Mouse (Mus musculus) bone marrow macrophage, adult 2 months (primary cell): ENCODE results near the gene Pms2. TPM values are rescaled to one million over a fixed set of nuclear protein-coding genes. Genes with fewer than 3 reads are reported as not detected.

Source experiments
- H3K27ac ChIP-seq: 2 replicates; pipeline ENCODE4 v1.5.1; 2012; ENCODE audit warnings: low read depth, low read length; ENCODE audit not compliant: insufficient read depth
- H3K4me1 ChIP-seq: 2 replicates; pipeline ENCODE4 v1.6.1; 2012; ENCODE audit warnings: low read length; ENCODE audit not compliant: control insufficient read depth, insufficient read depth
- H3K4me3 ChIP-seq: 2 replicates; pipeline ENCODE4 v1.5.1; 2012; ENCODE audit warnings: mild to moderate bottlenecking, low read length, moderate library complexity; ENCODE audit not compliant: insufficient read depth
- CTCF ChIP-seq: IDR thresholded peaks from 2 replicates; pipeline ENCODE4 v1.5.1; 2012; ENCODE audit warnings: low read depth, mild to moderate bottlenecking, low read length, moderate library complexity
- POLR2A ChIP-seq: IDR thresholded peaks from 2 replicates; pipeline ENCODE4 v1.6.1; 2012; ENCODE audit warnings: mild to moderate bottlenecking, low read depth, low read length, borderline replicate concordance
- polyA plus RNA-seq: library from polyadenylated mRNA; stranded (reverse); fragments of >200 nt; gene quantifications from 2 replicates; pipeline ENCODE4 v1.2.4, GENCODE M21; 2012; ENCODE audit not compliant: missing spikeins, insufficient read depth, insufficient read length

The Pms2 gene
- polyA plus RNA-seq, 1 experiment: 7.9 TPM

GRCm38 (mm10) chr5:143932831-143933230 lies 23.1 kb downstream of the Pms2 start, which contains the start of gene Rsph10b:
Rsph10b (plus strand) TSS chr5:143933035.
- Histone ChIP-seq H3K27ac (no peak within 1 kb of the TSS), H3K4me1 (no peaks in the 10 kb centered on the region), H3K4me3 (no peak within 1 kb of the TSS)
- TF ChIP-seq POLR2A (no peak), CTCF (no peak)

GRCm38 (mm10) chr5:143933414-143933813 lies 23.6 kb downstream of the Pms2 start:
- no peaks in the 10 kb centered on the region for H3K4me1 ChIP-seq
- H3K4me3 ChIP-seq: no peak overlapping the region
- TF ChIP-seq CTCF (no peak), POLR2A (no peak)

GRCm38 (mm10) chr5:143933875-143934274 lies 24.1 kb downstream of the Pms2 start:
- H3K4me1 ChIP-seq: no peaks in the 10 kb centered on the region
- TF ChIP-seq CTCF (no peak), POLR2A (no peak)
- H3K4me3 ChIP-seq: no peak overlapping the region
- no peak overlapping the region for H3K27ac ChIP-seq

More at GRCm38 (mm10) chr5:143933414-143933813, 23.6 kb downstream of the Pms2 start:
- H3K27ac ChIP-seq: no peak overlapping the region

DNA sequence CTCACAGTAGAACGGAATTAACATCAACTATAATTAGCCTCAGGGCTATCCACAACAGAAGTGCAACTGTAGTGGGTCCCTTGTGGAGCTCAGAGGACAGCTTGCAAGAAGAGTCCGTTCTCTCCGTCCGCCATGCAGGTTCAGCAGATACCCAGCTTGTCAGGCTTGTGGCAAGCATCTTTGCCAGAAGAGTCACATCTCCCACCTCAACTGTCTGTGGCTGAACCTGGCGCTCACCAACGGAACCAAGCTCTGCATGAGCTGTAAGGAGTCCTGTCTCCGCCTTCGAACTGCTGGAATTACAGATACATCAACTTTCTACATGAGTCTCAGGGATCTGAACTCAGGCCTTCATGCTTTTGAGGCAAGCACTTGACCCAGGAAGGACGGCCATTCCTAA lies 26.4 kb downstream of the Pms2 start:
- TF ChIP-seq CTCF: no peak
- TF ChIP-seq POLR2A: no peak
- Histone ChIP-seq H3K4me1 (no peaks in the 10 kb centered on the region), H3K4me3 (no peak overlapping the region), H3K27ac (no peak overlapping the region)

DNA sequence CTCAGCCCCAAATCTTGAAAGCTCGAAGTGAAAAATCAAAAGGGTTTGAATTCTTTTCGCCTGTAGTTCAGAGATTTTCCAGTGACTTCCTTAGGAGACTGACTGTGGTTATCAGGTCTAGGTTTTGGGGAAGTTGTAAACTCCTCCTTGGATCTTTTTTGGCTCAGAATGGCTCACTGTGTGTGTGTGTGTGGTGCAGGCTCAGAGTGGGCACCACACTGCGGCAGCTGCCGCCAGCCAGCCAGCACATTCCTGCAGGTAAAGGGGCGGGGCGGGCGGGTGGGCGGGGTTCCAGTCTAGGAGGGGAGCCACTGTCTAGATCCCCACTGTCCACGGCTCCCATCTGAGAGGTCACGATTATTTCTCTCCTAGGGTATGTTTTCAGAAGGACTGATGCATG lies 31.8 kb downstream of the Pms2 start:
- H3K4me1 ChIP-seq: no peaks in the 10 kb centered on the region

DNA sequence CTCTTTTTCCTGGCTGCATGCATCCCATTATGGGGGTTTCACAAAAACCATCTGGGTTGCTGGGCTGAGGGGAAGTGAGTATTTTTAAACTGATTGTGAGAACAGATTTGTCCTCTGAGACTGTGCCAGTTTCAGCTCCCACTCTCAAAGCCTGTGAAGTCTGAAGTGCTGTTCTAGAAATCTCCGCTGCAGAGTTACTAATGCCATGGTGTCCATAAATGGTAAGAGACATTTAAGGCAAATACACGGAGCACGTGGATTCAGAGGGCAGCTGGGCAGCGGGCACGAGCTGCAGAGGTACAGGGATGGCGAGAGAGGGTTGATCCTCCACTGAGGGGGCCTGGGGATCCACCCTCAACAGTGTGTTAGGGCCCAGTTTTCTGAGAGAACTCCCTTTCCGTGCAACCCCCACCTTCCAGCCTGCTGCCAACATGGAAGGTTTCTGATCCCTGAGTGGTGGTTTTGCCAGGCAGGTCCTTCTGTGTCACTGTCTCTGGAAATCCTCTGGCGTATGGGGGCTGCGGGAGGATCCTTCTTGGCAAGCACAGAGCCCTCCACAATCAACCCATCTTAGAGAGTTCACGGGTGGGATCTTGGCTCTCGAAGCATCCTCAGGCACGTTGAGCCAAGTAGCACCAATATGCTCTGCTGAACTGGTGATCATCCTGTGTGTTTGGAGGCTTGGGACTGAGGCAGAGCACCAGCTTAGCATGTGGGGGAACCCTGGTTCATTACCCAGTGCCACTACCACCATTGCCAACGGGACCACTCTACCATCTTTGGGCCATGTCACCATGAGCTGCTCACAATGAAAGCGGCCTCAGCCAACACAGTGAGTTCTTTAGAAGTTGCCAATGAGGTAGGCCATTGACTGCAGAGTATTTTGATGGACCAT lies 33.7 kb downstream of the Pms2 start:
- Histone ChIP-seq H3K27ac (no peak overlapping the region), H3K4me1 (no peaks in the 10 kb centered on the region), H3K4me3 (no peak overlapping the region)
- TF ChIP-seq CTCF: no peak
- TF ChIP-seq POLR2A: no peak

More for the DNA sequence above, 31.8 kb downstream of the Pms2 start:
- no peak overlapping the region for H3K4me3 ChIP-seq
- H3K27ac ChIP-seq: no peak overlapping the region
- TF ChIP-seq POLR2A: no peak
- no peak for TF ChIP-seq CTCF

- Histone ChIP-seq H3K4me1 (no peaks in the 10 kb centered on the region), H3K27ac (no peak overlapping the region), H3K4me3 (no peak overlapping the region)
- no peak for TF ChIP-seq CTCF
- no peak for TF ChIP-seq POLR2A
Observed at GRCm38 (mm10) chr5:143948361-143948760, 38.6 kb downstream of the Pms2 start.

DNA sequence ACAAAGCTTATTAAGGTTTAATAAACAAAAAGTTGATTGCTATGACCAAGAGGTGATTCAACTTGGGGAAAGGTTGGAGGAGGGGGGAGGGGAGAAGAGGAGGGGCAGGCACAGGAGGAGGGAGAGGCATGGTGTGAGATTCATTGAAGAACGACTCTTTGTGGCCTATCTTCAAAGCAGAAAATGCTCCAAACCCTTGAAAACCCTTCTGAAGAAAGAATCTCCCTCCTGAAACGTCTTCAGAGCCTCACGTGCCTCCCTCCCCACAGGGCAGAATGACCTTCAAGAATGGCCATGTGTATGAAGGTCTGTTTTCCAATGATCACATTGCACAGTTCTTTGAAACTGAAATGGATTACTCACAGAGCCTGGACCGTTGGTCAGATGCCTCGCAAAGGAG lies 40.3 kb downstream of the Pms2 start:
- no peak for TF ChIP-seq POLR2A
- no peak for TF ChIP-seq CTCF
- H3K4me3 ChIP-seq: no peak overlapping the region
- no peak overlapping the region for H3K27ac ChIP-seq
- no peaks in the 10 kb centered on the region for H3K4me1 ChIP-seq

- Histone ChIP-seq H3K27ac (no peak overlapping the region), H3K4me3 (no peak overlapping the region), H3K4me1 (no peaks in the 10 kb centered on the region)
- TF ChIP-seq POLR2A (no peak), CTCF (no peak)
Observed at GRCm38 (mm10) chr5:143957101-143957500, 47.3 kb downstream of the Pms2 start.

DNA sequence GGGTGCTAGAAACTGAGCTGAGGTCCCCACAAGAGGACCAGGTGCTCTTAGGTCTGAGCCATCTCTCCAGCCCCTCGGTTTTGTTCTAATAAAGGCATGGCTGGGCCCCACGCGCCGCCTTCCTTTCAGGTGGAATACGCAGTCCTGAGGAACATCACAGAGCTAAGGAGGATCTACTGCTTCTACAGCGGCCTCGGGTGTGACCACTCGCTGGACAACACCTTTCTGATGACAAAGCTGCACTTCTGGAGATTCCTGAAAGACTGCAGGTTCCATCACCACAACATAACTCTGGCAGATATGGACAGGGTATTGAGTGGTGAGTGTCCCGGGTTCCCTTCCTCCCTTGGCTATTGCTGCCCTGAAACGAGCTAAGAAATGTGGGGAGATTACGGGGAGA lies 49.8 kb downstream of the Pms2 start:
- no peak overlapping the region for H3K4me3 ChIP-seq
- H3K4me1 ChIP-seq: no peaks in the 10 kb centered on the region
- H3K27ac ChIP-seq: no peak overlapping the region
- no peak for TF ChIP-seq CTCF
- TF ChIP-seq POLR2A: no peak
